Mouse (Mus musculus): ENCODE data around the gene Terb1.

DNA sequence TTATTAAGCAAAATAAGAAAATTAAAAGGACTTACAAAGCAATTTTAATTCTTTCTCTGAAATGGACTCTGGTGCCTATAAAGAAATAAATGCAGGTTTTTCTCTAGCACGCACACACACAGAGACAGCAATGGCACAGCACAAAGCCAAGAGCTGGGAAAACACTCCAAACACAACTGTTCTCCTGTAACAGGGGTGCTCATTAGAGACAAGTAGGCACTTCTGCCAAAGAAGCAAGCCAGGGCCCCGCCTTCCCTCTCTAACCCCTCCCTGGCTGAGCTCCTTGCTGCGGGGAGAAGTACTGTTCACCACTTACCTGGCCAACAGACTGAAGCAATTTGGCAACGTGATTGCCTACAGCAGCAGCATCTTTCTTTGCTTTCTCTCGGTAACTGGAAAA is 8.2 kb upstream of the Terb1 start:
- no peak for TF ChIP-seq CTCF (IDR thresholded peaks at IDR 0.05; ENCODE audit: insufficient read depth, low read depth, low read length)
- no peak for TF ChIP-seq POLR2A (IDR thresholded peaks at IDR 0.05; ENCODE audit: insufficient read depth, low read depth, low read length)

All from olfactory bulb, adult 2 months (tissue).